Mouse (Mus musculus) ovary, adult 18-20 months (tissue): ENCODE measurements at regions not wholly inside any gene's neighbourhood (a gene's known extent, or its start where the extent isn't known, plus 50 kb on each side); places are given as distances from the start of the nearest gene placed in this dataset.
A peak's percentile ranks its signal among the peaks of the same experiment; 100 is the strongest.

Experiments
- DNase-seq: peaks from one replicate; pipeline ENCODE4 v3.0.0; 2022; ENCODE audit warnings: low spot score, mixed read lengths

DNA sequence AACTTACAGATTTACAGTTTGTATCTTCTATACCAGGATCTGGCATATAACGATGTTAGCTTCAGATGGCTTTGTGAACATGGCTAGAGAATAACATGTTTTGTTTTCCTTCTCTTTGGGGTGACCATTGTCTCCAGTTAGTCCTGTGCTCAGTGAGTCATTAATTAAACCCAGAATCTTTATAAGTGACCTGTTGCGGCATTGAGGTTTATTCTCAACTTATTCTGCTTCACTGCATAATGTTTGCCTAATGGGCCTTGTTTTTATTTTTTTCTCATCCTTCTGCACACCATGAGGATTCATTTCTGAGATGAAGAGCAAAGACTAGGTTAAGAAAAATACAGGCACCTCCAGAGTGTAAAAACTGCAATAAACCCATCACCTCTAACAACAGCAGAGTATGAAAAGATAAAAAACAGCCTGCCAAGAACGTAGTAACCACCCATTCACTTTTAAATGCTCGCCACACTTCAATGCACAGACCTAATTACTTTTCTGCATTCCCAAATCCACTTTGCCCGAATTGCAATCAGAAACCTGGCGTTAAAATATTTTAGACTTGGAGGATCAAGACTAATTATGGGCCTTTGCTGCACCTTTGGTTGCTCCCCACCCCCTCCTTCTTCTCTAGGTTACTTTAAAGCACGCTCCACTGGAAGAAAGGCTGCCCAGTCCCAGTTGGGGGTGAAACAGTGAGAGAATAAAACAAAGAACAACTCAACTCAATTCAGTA lies 381.5 kb upstream of the Nr2f1 start:
- DNase-seq: no peak

- no peak for DNase-seq
Observed at GRCm38 (mm10) chr13:78577497-78577896, 377.9 kb upstream of the Nr2f1 start.

GRCm38 (mm10) chr13:78576300-78577296 lies 377.0 kb upstream of the Nr2f1 start:
- DNase-seq: no peak

DNA sequence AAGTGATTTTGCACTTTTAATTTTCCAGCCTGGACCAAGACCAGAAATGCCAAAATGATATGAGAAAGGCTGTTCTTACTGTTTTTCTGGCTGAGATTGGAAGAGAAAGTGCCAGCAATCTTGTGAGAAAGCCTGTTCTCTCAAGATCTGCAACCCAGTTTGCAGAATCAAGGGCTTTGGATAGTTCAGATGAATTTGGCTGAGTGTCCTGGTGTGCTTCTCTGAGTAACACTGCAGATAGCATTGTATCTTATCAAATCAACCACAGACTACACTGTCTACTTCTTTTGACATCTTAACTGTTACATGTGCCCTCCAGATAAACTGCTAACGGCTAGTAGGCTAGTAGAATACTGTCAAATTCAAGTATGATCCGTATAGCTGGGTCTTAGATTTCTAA lies 371.5 kb upstream of the Nr2f1 start:
- no peak for DNase-seq

GRCm38 (mm10) chr13:78524446-78524937 lies 324.9 kb upstream of the Nr2f1 start:
- DNase-seq: no peak

DNA sequence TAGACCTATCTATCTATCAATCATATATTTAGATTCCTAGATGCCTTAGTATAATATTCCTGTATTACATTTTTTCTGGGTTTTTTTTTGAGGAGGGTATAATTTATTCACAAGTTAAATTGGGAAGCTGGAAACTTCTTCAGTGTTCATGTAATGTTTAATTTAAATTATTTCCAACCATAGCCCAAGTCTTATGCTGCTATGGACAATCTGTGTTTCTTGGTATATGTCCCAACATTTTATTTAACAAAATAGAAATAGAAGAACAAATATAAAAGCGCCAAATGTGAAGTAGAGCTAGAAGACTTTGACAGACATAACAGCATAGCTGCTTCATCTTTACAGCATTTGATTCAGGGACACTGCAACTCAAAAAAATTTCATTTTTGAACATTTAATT lies 321.2 kb upstream of the Nr2f1 start:
- no peak for DNase-seq

DNA sequence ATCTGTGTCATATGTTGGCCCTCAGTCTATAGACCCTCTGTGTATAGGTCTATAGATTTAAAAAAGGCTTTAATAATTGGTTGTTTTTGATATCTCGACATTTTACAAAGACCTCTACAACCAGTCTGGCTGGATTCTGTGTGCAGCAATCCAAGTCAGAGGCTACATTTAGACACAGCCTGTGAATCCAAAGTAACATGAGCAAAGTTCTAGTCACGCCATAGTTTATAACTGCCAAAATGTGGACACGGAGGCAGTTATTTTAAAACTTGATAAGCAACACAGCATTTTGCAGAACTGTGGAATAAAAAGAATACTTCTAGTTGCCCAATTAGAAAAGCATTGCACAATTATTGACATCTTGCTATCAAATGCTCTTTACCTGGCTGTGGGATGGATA lies 320.6 kb upstream of the Nr2f1 start:
- DNase-seq: no peak

DNA sequence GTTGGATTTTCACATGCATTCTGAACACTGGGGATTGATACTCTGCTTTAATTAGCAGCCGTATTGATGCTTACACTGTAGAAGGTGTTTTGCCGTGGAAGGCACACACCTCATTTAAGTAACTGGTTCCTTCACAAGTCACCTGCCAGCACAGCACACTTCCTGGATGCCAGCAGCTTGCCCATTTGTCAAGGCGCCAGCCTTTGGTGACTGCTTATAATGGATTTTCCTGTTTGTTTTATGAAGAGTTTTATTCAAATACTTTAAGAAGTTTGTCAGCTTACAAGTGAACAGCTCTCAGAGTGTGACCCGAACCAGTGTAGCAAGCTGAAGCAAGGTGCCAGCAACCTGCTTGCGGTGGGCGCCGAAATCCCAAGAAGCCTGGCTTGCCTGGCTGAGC lies 301.0 kb upstream of the Nr2f1 start:
- no peak for DNase-seq

GRCm38 (mm10) chr13:78483760-78484357 lies 284.3 kb upstream of the Nr2f1 start:
- no peak for DNase-seq

DNA sequence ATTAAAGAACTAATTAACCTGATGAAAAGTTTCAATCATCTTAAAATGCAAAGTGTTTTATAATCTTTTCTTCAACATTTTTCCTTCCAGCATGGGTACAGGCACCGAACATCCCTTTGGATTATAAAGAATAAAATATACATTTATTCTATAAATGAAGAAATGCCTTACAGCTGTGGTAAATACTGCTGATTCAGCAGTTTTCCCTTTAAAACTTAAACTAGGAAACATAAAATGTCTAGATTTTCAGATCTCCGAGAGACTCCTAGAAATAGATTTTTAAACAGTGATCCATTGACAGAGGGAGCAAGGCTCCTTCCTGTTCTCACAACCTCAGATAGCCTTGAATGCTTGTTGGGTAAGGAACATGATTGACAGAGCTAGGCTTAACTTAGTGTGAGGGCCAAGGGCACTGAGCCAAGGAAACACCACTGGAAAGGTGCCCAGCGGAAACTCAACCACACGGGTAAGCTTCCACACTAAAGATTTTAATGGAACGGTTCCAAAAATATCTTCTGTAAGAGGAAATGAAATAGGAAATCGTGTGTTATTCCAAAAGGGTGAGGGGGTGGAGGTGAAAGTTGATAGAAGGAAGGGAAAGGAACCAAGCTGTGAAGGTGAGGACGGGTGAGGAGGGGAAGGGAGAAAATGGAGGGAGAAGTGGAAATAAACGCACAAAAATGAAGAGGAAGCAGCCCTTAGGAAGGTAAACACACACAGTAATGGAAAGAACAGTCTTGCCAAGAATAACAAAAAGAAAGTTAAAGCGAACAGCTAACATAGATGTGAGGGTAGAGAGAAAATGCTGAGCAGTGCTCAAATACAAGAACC lies 283.6 kb upstream of the Nr2f1 start:
- DNase-seq: peak; percentile 19

DNA sequence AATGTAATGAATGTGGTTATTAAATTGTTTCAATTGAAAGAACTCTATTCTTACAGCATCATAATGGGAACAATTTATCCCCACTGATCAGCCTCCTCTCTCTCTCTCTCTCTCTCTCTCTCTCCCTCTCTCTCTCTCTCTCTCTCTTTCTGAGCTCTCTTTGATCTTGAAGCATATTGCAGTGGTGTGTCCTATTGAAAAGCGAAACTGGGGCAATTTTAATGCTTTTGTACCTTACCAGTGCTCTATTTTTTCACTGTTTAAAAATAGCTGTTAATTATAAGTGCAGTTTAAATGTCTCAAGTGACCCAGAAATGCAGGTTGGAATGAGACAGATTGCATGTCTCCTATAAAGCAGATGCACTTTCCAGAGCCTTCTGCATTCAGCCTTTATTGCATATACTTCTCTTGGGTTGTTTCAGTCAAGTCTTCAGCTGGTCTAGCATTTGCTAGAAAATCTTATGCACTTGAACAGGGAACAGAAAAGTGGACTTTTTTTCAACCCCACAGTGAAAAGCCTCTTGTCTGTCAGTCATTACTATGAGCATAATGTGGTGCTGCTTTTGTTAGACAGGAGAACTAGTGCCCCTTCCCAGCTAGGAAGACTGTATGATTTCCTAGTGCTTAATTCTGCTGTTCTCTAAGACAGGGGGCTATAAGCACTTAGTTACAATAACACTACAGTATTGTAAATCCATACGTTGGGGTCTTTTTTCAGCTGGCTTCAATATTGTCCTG lies 251.9 kb upstream of the Nr2f1 start:
- DNase-seq: no peak

DNA sequence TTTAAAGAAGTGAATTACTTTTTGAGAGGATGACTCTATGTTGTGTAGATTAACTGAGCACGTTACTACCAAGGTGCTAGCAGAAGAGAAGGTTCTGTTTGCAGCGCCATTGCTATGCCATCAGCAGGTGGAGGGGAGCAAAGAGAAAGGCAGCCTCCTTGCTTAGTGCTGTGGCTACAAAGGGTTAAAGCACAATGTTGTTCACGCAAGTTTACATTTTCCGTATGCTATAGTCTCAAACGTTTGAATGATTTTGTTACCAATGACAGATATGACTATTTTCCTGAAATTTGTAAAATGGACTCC lies 247.1 kb upstream of the Nr2f1 start:
- no peak for DNase-seq

DNA sequence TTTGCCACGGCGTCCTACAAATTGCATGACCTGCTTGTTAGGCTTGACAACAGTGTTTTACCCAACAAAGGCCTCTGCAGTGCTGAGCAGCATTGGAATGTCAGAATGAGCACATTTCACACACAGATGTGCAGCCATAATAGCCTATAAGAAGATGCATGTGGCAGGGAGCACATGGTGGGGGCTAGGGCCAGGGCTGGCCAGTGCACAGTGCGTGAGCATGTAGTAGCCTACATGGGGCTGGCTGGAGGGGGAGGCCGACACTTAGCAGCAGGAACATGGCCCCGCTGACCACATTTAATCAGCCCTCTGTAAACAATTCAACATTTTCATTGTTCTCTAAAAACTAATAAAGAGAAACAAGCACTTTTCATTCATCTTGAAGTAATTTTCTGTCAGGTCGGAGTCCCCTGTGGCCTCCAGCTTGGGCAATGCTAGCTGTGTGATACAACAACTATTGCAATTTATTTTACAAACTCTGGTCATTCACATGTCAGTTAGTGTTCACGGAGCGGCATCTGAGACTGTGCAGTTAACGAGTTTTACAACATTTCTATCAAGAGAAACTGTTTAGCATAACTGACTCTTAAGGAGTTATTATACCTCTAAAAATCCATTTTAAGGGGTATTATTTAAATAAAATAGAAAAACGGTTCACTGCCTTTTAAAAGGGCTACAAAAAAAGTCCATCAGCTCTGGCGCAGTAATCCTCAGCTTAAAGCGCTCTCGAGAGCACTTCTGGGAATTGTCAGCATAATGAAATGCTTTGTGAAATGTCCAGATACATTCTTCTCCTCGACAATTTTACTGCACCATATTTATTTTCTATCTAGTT lies 246.6 kb upstream of the Nr2f1 start:
- DNase-seq: no peak

DNA sequence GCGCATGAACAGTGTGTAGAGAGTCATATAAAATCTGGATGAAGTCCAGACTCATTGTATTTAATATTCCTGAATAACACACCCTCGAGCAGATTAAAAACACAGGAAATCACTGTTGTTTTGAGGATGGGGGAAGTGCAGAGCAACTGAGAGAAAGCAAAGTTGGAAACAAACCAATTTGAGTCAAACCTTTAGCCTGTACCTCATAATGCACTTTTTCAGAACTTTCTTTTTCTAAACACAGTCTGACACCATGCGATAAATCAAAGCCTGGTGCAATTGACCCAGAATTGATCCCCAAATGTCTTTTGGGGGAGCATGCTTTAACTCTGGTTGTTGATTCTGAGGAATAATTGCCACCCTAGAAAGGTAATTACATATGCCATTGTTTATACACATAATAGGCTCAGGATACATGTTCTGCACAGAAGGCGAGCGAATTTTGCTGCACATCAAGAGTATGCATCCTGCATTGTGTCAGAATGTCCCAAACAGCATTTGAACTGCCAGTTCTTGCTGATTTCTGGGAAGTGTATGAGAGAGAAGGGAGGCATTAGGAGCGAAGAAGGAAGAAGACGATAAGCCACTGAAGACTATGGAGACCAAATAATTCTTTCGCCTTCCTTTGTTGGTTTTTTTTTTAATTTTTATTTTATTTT lies 245.3 kb upstream of the Nr2f1 start:
- no peak for DNase-seq

- DNase-seq: no peak
Observed at GRCm38 (mm10) chr13:78428469-78428868, 228.9 kb upstream of the Nr2f1 start.

DNA sequence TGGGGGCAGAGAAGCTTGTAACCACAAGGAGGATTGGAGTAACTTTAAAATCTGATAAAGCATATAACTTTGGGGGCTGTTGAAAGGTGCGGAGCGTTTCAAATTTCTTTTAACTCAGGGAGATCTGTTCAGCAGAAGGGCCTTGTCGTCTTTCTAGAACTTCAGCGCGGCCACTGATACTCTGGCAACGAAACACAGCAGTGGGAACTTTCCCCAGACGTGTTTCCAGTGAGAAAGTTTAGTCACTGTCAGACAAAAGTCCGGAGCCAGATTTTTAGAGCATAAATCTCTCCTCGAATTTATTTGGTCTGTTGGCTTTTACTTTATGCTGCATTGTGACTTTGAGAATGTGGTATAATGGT lies 228.5 kb upstream of the Nr2f1 start:
- no peak for DNase-seq

GRCm38 (mm10) chr13:78427141-78428083 lies 227.9 kb upstream of the Nr2f1 start:
- DNase-seq: no peak

DNA sequence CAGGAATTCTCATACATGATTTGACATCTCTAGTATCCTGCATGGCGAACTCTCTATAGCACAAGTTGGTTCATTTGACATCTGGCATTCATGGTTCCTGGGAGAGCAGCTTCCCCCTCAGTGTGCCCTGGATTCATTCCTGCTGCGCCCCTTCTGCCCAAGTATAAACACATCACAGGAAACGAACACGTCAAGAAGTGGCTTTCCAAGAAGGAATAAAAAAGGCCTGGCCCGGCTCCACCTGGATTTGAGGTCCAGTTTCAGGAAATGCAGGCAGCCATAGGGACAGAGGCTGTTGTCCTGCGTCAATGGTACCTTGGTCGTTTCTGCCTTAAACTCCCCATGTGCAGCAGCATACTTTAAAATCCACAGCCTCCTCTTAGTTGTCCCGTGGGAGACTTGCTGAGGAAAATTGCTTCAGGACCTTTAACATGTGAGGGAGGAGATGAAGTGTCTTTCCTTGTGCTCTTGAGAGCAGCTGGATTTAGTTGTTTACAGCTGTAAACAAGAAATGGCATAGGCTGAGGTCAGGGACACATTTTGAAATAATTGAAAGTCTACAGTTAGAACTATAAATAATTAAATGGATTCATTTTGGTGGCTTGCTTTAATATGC lies 226.9 kb upstream of the Nr2f1 start:
- no peak for DNase-seq
